Mouse (Mus musculus) C2C12 (cell line): ENCODE data around the gene Sfi1. TPM values are rescaled to one million over a fixed set of nuclear protein-coding genes. Genes with fewer than 3 reads are reported as not detected.
"Not testable (repeated sequence)": the region's sequence is repeated elsewhere in the genome, so short reads cannot be mapped to it uniquely, and the experiment has no call there.

ENCODE experiments used
- H3K27me3 ChIP-seq: one replicate; pipeline ENCODE4 v1.6.1; 2011; ENCODE audit not compliant: control insufficient read depth, insufficient read depth, insufficient read length
- H3K36me3 ChIP-seq: one replicate; pipeline ENCODE4 v1.6.1; 2011; ENCODE audit not compliant: control insufficient read depth, insufficient read depth
- H3K4me3 ChIP-seq: one replicate; pipeline ENCODE4 v1.5.1; 2011; ENCODE audit warnings: mild to moderate bottlenecking, control low read depth; ENCODE audit not compliant: poor library complexity, insufficient read depth, severe bottlenecking
- H3K79me2 ChIP-seq: one replicate; pipeline ENCODE4 v1.6.1; 2011; ENCODE audit not compliant: control insufficient read depth, insufficient read depth
- H3K79me3 ChIP-seq: one replicate; pipeline ENCODE4 v1.6.1; 2011; ENCODE audit warnings: low read depth, control low read depth
- H3ac ChIP-seq: one replicate; pipeline ENCODE3; 2011; ENCODE audit warnings: low read depth; ENCODE audit not compliant: control insufficient read depth, insufficient read length
- polyA plus RNA-seq: library from polyadenylated mRNA; unstranded; fragments of >200 nt; fragmentation: generic; extraction: Trizol; gene quantifications from one replicate; pipeline ENCODE4 v1.2.1, GENCODE M21; 2012; ENCODE audit warnings: missing spikeins

Gene Sfi1
- polyA plus RNA-seq, 1 experiment: 3.4 TPM

- not testable (repeated sequence) for H3K27me3 ChIP-seq, H3K79me3 ChIP-seq, H3K36me3 ChIP-seq, H3K4me3 ChIP-seq, H3K79me2 ChIP-seq, H3ac ChIP-seq
Measured at GRCm38 (mm10) chr11:3140967-3141535, 52.2 kb downstream of the Sfi1 start.

- not testable (repeated sequence) for H3K36me3 ChIP-seq, H3K27me3 ChIP-seq, H3K79me2 ChIP-seq, H3ac ChIP-seq, H3K4me3 ChIP-seq, H3K79me3 ChIP-seq
Measured at GRCm38 (mm10) chr11:3138323-3138722, 54.9 kb downstream of the Sfi1 start.

GRCm38 (mm10) chr11:3137279-3137678 is 56.0 kb downstream of the Sfi1 start:
- H3K79me2 ChIP-seq, H3K4me3 ChIP-seq, H3K36me3 ChIP-seq, H3K79me3 ChIP-seq, H3K27me3 ChIP-seq, H3ac ChIP-seq: not testable (repeated sequence)

GRCm38 (mm10) chr11:3135956-3136355 is 57.3 kb downstream of the Sfi1 start:
- not testable (repeated sequence) for H3K36me3 ChIP-seq, H3K4me3 ChIP-seq, H3K27me3 ChIP-seq, H3K79me3 ChIP-seq, H3K79me2 ChIP-seq, H3ac ChIP-seq

- not testable (repeated sequence) for H3K27me3 ChIP-seq, H3K79me3 ChIP-seq, H3K79me2 ChIP-seq, H3K4me3 ChIP-seq, H3K36me3 ChIP-seq, H3ac ChIP-seq
Measured at GRCm38 (mm10) chr11:3135391-3135790, 57.9 kb downstream of the Sfi1 start.

- H3ac ChIP-seq, H3K27me3 ChIP-seq, H3K36me3 ChIP-seq, H3K4me3 ChIP-seq, H3K79me2 ChIP-seq, H3K79me3 ChIP-seq: not testable (repeated sequence)
Measured at GRCm38 (mm10) chr11:3133360-3133759, 59.9 kb downstream of the Sfi1 start.

- H3K79me2 ChIP-seq: not testable (repeated sequence)
Measured at GRCm38 (mm10) chr11:3132957-3133356, 60.3 kb downstream of the Sfi1 start.

GRCm38 (mm10) chr11:3132001-3132400 is 61.3 kb downstream of the Sfi1 start:
- H3K79me3 ChIP-seq, H3K36me3 ChIP-seq, H3K79me2 ChIP-seq, H3K27me3 ChIP-seq, H3K4me3 ChIP-seq, H3ac ChIP-seq: not testable (repeated sequence)

More at GRCm38 (mm10) chr11:3132957-3133356, 60.3 kb downstream of the Sfi1 start:
- not testable (repeated sequence) for H3K27me3 ChIP-seq, H3ac ChIP-seq, H3K79me3 ChIP-seq, H3K4me3 ChIP-seq, H3K36me3 ChIP-seq

GRCm38 (mm10) chr11:3129852-3130251 is 63.4 kb downstream of the Sfi1 start:
- not testable (repeated sequence) for H3ac ChIP-seq, H3K4me3 ChIP-seq, H3K79me2 ChIP-seq, H3K36me3 ChIP-seq, H3K27me3 ChIP-seq, H3K79me3 ChIP-seq

- not testable (repeated sequence) for H3K36me3 ChIP-seq, H3ac ChIP-seq, H3K4me3 ChIP-seq
Measured at GRCm38 (mm10) chr11:3129276-3129675, 64.0 kb downstream of the Sfi1 start.

GRCm38 (mm10) chr11:3127303-3127795 is 65.9 kb downstream of the Sfi1 start:
- not testable (repeated sequence) for H3K4me3 ChIP-seq, H3K79me3 ChIP-seq, H3K36me3 ChIP-seq, H3ac ChIP-seq, H3K27me3 ChIP-seq, H3K79me2 ChIP-seq

More at GRCm38 (mm10) chr11:3129276-3129675, 64.0 kb downstream of the Sfi1 start:
- not testable (repeated sequence) for H3K79me3 ChIP-seq, H3K79me2 ChIP-seq, H3K27me3 ChIP-seq

- not testable (repeated sequence) for H3K79me3 ChIP-seq, H3K79me2 ChIP-seq, H3ac ChIP-seq, H3K27me3 ChIP-seq, H3K4me3 ChIP-seq, H3K36me3 ChIP-seq
Measured at GRCm38 (mm10) chr11:3126478-3127302, 66.6 kb downstream of the Sfi1 start.
